Mouse (Mus musculus) thymus, adult 2 months (tissue): ENCODE results near the gene Prmt3.

ENCODE experiments used
- CTCF ChIP-seq: fragments of 200-500 bp; IDR thresholded peaks from 2 replicates; pipeline ENCODE4 v1.5.1; 2012; ENCODE audit warnings: mild to moderate bottlenecking, control low read depth, low read length, moderate library complexity, borderline replicate concordance; ENCODE audit not compliant: control insufficient read depth, poor library complexity, insufficient read depth; ENCODE audit errors: extremely low read depth
- POLR2A ChIP-seq: fragments of 200-500 bp; IDR thresholded peaks from 2 replicates; pipeline ENCODE4 v1.6.1; 2012; ENCODE audit warnings: mild to moderate bottlenecking, low read length, control low read depth, moderate library complexity; ENCODE audit not compliant: control insufficient read depth, poor library complexity, insufficient read depth; ENCODE audit errors: extremely low read depth

DNA sequence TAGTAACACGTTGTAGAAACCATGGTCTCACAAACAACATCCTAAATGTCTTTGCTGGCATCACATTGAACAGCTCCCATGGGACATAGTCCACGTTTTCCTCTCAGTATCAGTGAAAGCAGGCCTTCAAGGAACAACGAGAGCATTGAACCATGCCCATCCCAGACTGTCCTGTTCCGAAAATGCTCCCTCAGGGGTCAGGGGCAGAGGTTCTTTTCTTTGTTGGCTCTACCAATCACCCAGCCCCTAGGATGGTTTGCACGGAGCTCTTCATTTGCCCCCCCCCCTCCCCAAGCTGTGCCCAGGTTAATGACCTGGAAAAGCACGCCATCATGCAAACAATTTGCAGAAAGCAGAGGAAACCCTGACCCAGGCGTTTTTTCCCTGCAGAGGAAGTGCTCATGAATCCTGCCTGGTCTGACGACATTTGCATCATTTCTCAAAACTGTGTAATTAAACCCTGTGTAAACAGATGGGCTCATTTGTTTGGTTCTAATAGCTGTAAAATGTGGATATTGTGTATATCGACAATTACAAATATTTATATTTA is 123.9 kb downstream of the Prmt3 start:
- TF ChIP-seq CTCF (no peak), POLR2A (no peak)
